Mouse (Mus musculus): ENCODE measurements around the gene Asb2. TPM values are rescaled to one million over a fixed set of nuclear protein-coding genes. Genes with fewer than 3 reads are reported as not detected.

Asb2 gene
- total RNA-seq, 2 experiments from 2014 or later, result 113 to 172 TPM

GRCm38 (mm10) chr12:103328448-103329191, 27.2 kb downstream of the Asb2 start:
- DNase-seq, result peak; percentile 29
- intact Hi-C loops (cut with DNase I; ENCODE audit: low total_unique reads), result loop anchor here (5.0 kb wide), 1 partner anchor 39 kb away; no protein-coding TSS in a partner anchor

GRCm38 (mm10) chr12:103327107-103327506, 28.7 kb downstream of the Asb2 start:
- intact Hi-C loops (cut with DNase I; ENCODE audit: low total_unique reads), result loop anchor here (5.0 kb wide), 1 partner anchor 40 kb away; no protein-coding TSS in a partner anchor
- no peak for DNase-seq

GRCm38 (mm10) chr12:103326569-103326968, 29.2 kb downstream of the Asb2 start:
- no peak for DNase-seq
- intact Hi-C loops (cut with DNase I; ENCODE audit: low total_unique reads), result loop anchor here (5.0 kb wide), 1 partner anchor 41 kb away; no protein-coding TSS in a partner anchor

- intact Hi-C loops (cut with DNase I; ENCODE audit: low total_unique reads), result loop anchor here (5.0 kb wide), 1 partner anchor 42 kb away; no protein-coding TSS in a partner anchor
- peak; percentile 88 for DNase-seq
Measured at GRCm38 (mm10) chr12:103325156-103325857, 30.5 kb downstream of the Asb2 start.

- intact Hi-C loops (cut with DNase I; ENCODE audit: low total_unique reads), result no loop called here
- DNase-seq, result no peak
Measured at GRCm38 (mm10) chr12:103322801-103323200, 33.0 kb downstream of the Asb2 start.

- DNase-seq, result no peak
- intact Hi-C loops (cut with DNase I; ENCODE audit: low total_unique reads), result no loop called here
Measured at GRCm38 (mm10) chr12:103315831-103316545, 39.8 kb downstream of the Asb2 start.

GRCm38 (mm10) chr12:103314640-103315361, 41.0 kb downstream of the Asb2 start:
- DNase-seq, result no peak
- intact Hi-C loops (cut with DNase I; ENCODE audit: low total_unique reads), result no loop called here

- intact Hi-C loops (cut with DNase I; ENCODE audit: low total_unique reads), result no loop called here
- DNase-seq, result peak; percentile 33
Measured at GRCm38 (mm10) chr12:103313871-103314639, 41.7 kb downstream of the Asb2 start.

- intact Hi-C loops (cut with DNase I; ENCODE audit: low total_unique reads), result no loop called here
- no peak for DNase-seq
Measured at GRCm38 (mm10) chr12:103313274-103313673, 42.5 kb downstream of the Asb2 start.

- no peak for DNase-seq
- intact Hi-C loops (cut with DNase I; ENCODE audit: low total_unique reads), result no loop called here
Measured at GRCm38 (mm10) chr12:103311921-103312320, 43.9 kb downstream of the Asb2 start.

- DNase-seq, result no peak
- intact Hi-C loops (cut with DNase I; ENCODE audit: low total_unique reads), result no loop called here
Measured at GRCm38 (mm10) chr12:103310744-103311267, 45.0 kb downstream of the Asb2 start, which contains the start of gene Fam181a. TSS of gene Fam181a (plus strand) at chr12:103310975.

GRCm38 (mm10) chr12:103306720-103307119, 49.1 kb downstream of the Asb2 start:
- intact Hi-C loops (cut with DNase I; ENCODE audit: low total_unique reads), result no loop called here
- no peak for DNase-seq

- intact Hi-C loops (cut with DNase I; ENCODE audit: low total_unique reads), result no loop called here
- no peak for DNase-seq
Measured at GRCm38 (mm10) chr12:103306224-103306623, 49.6 kb downstream of the Asb2 start.

GRCm38 (mm10) chr12:103302960-103303359, 52.8 kb downstream of the Asb2 start:
- intact Hi-C loops (cut with DNase I; ENCODE audit: low total_unique reads), result loop anchor here (5.0 kb wide), 1 partner anchor 46 kb away; no protein-coding TSS in a partner anchor
- DNase-seq, result no peak

- intact Hi-C loops (cut with DNase I; ENCODE audit: low total_unique reads), result loop anchor here (2.0 to 5.0 kb wide), 3 partner anchors 44 to 159 kb away; no protein-coding TSS in a partner anchor
- DNase-seq, result peak; percentile 50
Measured at GRCm38 (mm10) chr12:103301645-103302044, 54.2 kb downstream of the Asb2 start.

- DNase-seq, result peak; percentile 34
- intact Hi-C loops (cut with DNase I; ENCODE audit: low total_unique reads), result loop anchor here (2.0 to 5.0 kb wide), 3 partner anchors 43 to 158 kb away; no protein-coding TSS in a partner anchor
Measured at GRCm38 (mm10) chr12:103300493-103300892, 55.3 kb downstream of the Asb2 start.

- DNase-seq, result no peak
- intact Hi-C loops (cut with DNase I; ENCODE audit: low total_unique reads), result no loop called here
Measured at GRCm38 (mm10) chr12:103296292-103296691, 59.5 kb downstream of the Asb2 start.

GRCm38 (mm10) chr12:103292366-103292765, 63.4 kb downstream of the Asb2 start:
- DNase-seq, result no peak
- intact Hi-C loops (cut with DNase I; ENCODE audit: low total_unique reads), result no loop called here
